In the genomic region with DNA sequence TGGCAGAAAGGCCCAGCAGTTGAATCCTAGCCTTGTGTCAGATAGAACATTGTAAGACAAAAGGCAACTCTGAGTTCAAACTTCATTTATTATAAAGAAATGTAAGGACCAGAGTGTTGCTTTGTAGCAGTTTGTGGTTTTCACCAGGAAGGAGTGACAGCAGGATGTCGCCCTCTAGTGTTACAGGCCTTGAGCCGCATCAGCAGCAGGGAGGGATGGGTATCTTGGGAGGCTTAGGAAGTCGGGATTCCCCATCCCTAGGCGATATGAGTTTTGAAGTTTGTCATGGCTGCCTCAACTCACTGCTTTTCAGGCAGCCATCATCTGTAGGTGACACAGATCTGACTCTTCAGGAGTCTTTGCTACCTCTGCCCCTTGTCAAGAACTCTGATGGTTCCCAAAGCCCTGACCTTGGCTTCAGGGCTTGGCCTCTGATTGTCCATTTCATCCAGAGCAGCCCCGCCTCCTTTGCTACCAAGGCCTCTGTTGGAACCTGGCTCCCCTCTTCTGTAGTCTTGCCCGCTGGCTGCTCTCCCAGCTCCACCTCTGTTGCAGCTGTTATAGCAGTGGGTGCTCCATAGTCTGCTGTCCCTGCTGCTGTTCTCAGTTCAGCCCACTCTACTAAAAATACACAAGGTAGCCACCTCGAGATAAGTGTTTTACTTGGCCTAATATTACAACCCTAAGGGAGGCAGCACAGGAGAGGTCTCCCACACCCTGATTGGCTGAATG, we compare ENCODE assay signal across 11 mouse cellular contexts. TPM values are rescaled to one million over a fixed set of nuclear protein-coding genes. Genes with fewer than 3 reads are reported as not detected.
DNase-seq lines count a peak whose midpoint lies in the region; TF ChIP-seq lines count a peak whose summit lies in the region.
"Had no signal": no experiment of that assay in that cellular context is flagged by ENCODE, and none has a peak within 500 bp of the region (broad histone marks: within the 10 kb centered on the region; RNA-seq: fewer than 3 reads in every experiment).

No protein-coding gene starts in this region.

- TF ChIP-seq CTCF in MEL (IDR thresholded peaks at IDR 0.05 in 2 of 3, conservative IDR thresholded peaks at IDR 0.05 in 1 of 3; ENCODE audit: control insufficient read depth in 1 of 3, insufficient read depth in 1 of 3, low read depth in 2 of 3, low read length in 3 of 3, poor library complexity in 1 of 3, severe bottlenecking in 1 of 3), result peak; percentile 72 to 83 (median 79)
- TF ChIP-seq CTCF in brain, embryonic 14.5 days (IDR thresholded peaks at IDR 0.05; ENCODE audit: borderline replicate concordance, extremely low read depth, insufficient read depth, insufficient read length), result peak; percentile 68

- TF ChIP-seq RAD21 in MEL (IDR thresholded peaks at IDR 0.05; ENCODE audit: low read depth, low read length), result peak; percentile 55

- no peaks in the 10 kb centered on the region for H3K9me3 ChIP-seq in MEL (replicated peaks; ENCODE audit: insufficient read depth, low read length)
- no peaks in the 10 kb centered on the region for H3K9me3 ChIP-seq in limb, embryonic 10.5 days (replicated peaks)
- H3K9me3 ChIP-seq: embryonic facial prominence, embryonic 12.5 days had no signal

- H3K9ac ChIP-seq in MEL (ENCODE audit: control insufficient read depth, low read depth, low read length, poor library complexity, severe bottlenecking), result no peak overlapping the region
- H3K9ac ChIP-seq: embryonic facial prominence, embryonic 12.5 days had no signal

- WGBS in limb, embryonic 10.5 days, result 37% methylated on average over 7 of the region's 7 CpGs

- no peak for TF ChIP-seq POLR2A in MEL (IDR thresholded peaks at IDR 0.05; ENCODE audit: control insufficient read depth in 1 of 2, insufficient read depth in 1 of 2, low read depth in 1 of 2, low read length in 2 of 2, poor library complexity in 1 of 2)
- no peak for TF ChIP-seq POLR2A in brain, embryonic 14.5 days (IDR thresholded peaks at IDR 0.05; ENCODE audit: borderline replicate concordance, extremely low read depth, insufficient read depth, insufficient read length, poor library complexity, severe bottlenecking)

- H3K4me1 ChIP-seq in MEL (ENCODE audit: control insufficient read depth in 1 of 2, insufficient read depth in 2 of 2, low read length in 2 of 2), result peaks cover 0 to 3% of the 10 kb centered on the region in 2 experiments; a peak in 2 of 4 replicates
- 0 out of 2 replicates have a peak, but pooled peaks cover 2% of the 10 kb centered on the region for H3K4me1 ChIP-seq in limb, embryonic 10.5 days
- H3K4me1 ChIP-seq: embryonic facial prominence, embryonic 12.5 days had no signal

- no peak overlapping the region for H3K27ac ChIP-seq in MEL (ENCODE audit: control insufficient read depth, low read depth, low read length)
- no peak overlapping the region for H3K27ac ChIP-seq in limb, embryonic 10.5 days
- H3K27ac ChIP-seq: embryonic facial prominence, embryonic 12.5 days had no signal

- no peaks in the 10 kb centered on the region for H3K27me3 ChIP-seq in MEL (ENCODE audit: control insufficient read depth in 1 of 2, insufficient read depth in 2 of 2, low read length in 2 of 2)
- H3K27me3 ChIP-seq in limb, embryonic 10.5 days (ENCODE audit: low read depth, poor library complexity, severe bottlenecking), result no peaks in the 10 kb centered on the region
- H3K27me3 ChIP-seq: embryonic facial prominence, embryonic 12.5 days had no signal

- no peak for TF ChIP-seq EP300 in MEL (IDR thresholded peaks at IDR 0.05; ENCODE audit: low read depth in 1 of 2, low read length in 2 of 2)

- no peaks in the 10 kb centered on the region for H3K79me2 ChIP-seq in MEL (ENCODE audit: control insufficient read depth, insufficient read depth, low read length, poor library complexity)

- H3K36me3 ChIP-seq in MEL (ENCODE audit: control insufficient read depth in 1 of 2, insufficient read depth in 2 of 2, low read length in 2 of 2), result peaks cover 0 to under 1% of the 10 kb centered on the region in 2 experiments; a peak in 1 of 4 replicates
- H3K36me3 ChIP-seq in limb, embryonic 10.5 days, result 0 out of 2 replicates have a peak, but pooled peaks cover 9% of the 10 kb centered on the region

- no peak overlapping the region for H3K4me3 ChIP-seq in MEL (ENCODE audit: control insufficient read depth in 1 of 2, insufficient read depth in 1 of 2, low read depth in 2 of 2, low read length in 2 of 2)
- H3K4me3 ChIP-seq in limb, embryonic 10.5 days, result no peak overlapping the region
- H3K4me3 ChIP-seq: embryonic facial prominence, embryonic 12.5 days had no signal

- peak; percentile 43 to 68 for DNase-seq in layer of hippocampus, adult 18-20 months (ENCODE audit: low spot score in 2 of 2)
- no peak for DNase-seq in layer of hippocampus, adult 9-10 months (ENCODE audit: low spot score)
- DNase-seq in MEL (ENCODE audit: low read depth, low spot score), result peak; percentile 53
- peak; percentile 53 for DNase-seq in brain, embryonic 14.5 days (ENCODE audit: low read depth)
- DNase-seq in heart, postnatal 4 days, result peak; percentile 65
- peak; percentile 75 for DNase-seq in lung, postnatal 25 days (ENCODE audit: low spot score)
- no peak for DNase-seq in c-Kit-positive CD71-positive TER-119-positive erythroid progenitor cells, embryonic 14.5 days (ENCODE audit: low spot score)
- no peak for DNase-seq in limb, embryonic 10.5 days (ENCODE audit: low spot score)

TF ChIP-seq in MEL, 35 proteins besides CTCF, POLR2A, EP300 and RAD21:
- TF ChIP-seq TCF12 (IDR thresholded peaks at IDR 0.05; ENCODE audit: low read depth, low read length) (no peak), SMC3 (IDR thresholded peaks at IDR 0.05; ENCODE audit: low read depth, low read length) (peak; percentile 43)
TF ChIP-seq in MEL: peak in this region for 1.

RNA-seq across cellular contexts. Expression of gene Txnrd3, which starts 16.1 kb away (rescaled TPM):
- 1 to 10 TPM; 3.7 to 4.0 TPM for total RNA-seq in layer of hippocampus, adult 18-20 months (2021)
- 9.2 and 15.1 TPM in 2 replicates for total RNA-seq in MEL (2012; rRNA removed)
- 1 to 10 TPM in 1 of 2 experiments, not detected in 1; 8.7 TPM for polyA plus RNA-seq in MEL (2012; ENCODE audit: insufficient read depth in 1 of 2, insufficient read length in 2 of 2, low read depth in 1 of 2, low replicate concordance in 2 of 2, missing spikeins in 1 of 2)
- 9.6 and 11.0 TPM in 2 replicates for polyA plus RNA-seq in brain, embryonic 14.5 days (2012; rRNA removed)
- total RNA-seq in heart, postnatal 4 days (2021), result 10 to 100 TPM; 27.1 to 27.3 TPM
- 9.5 and 11.0 TPM in 2 replicates for polyA plus RNA-seq in limb, embryonic 10.5 days (2016; fragmentation: Nextera tagmentation; extraction: Ambion mirVana)

RNA-seq across cellular contexts. Expression of gene Vmn1r40, which starts 47.5 kb away (rescaled TPM):
- total RNA-seq in layer of hippocampus, adult 18-20 months (2021), result not detected
- not detected in 2 replicates for total RNA-seq in MEL (2012; rRNA removed)
- not detected for polyA plus RNA-seq in MEL (2012; ENCODE audit: insufficient read depth in 1 of 2, insufficient read length in 2 of 2, low read depth in 1 of 2, low replicate concordance in 2 of 2, missing spikeins in 1 of 2)
- 0.05 TPM in 1 of 2 replicates, not detected in the other for polyA plus RNA-seq in brain, embryonic 14.5 days (2012; rRNA removed)
- not detected for total RNA-seq in heart, postnatal 4 days (2021)
- polyA plus RNA-seq in limb, embryonic 10.5 days (2016; fragmentation: Nextera tagmentation; extraction: Ambion mirVana), result not detected in 2 replicates
- polyA plus RNA-seq: embryonic facial prominence, embryonic 12.5 days; limb, embryonic 14.5 days; stomach, embryonic 16.5 days had no signal

Comparison
In these comparisons a context has a peak if more than half of its experiments do, and no peak if none do; other contexts are left out.
1. DNase-seq: peak in layer of hippocampus, adult 18-20 months (2 of 2), MEL (single experiment), brain, embryonic 14.5 days (single experiment), heart, postnatal 4 days (single experiment) and lung, postnatal 25 days (single experiment); none in layer of hippocampus, adult 9-10 months (single experiment), c-Kit-positive CD71-positive TER-119-positive erythroid progenitor cells, embryonic 14.5 days (single experiment) and limb, embryonic 10.5 days (single experiment).